In the genomic region with DNA sequence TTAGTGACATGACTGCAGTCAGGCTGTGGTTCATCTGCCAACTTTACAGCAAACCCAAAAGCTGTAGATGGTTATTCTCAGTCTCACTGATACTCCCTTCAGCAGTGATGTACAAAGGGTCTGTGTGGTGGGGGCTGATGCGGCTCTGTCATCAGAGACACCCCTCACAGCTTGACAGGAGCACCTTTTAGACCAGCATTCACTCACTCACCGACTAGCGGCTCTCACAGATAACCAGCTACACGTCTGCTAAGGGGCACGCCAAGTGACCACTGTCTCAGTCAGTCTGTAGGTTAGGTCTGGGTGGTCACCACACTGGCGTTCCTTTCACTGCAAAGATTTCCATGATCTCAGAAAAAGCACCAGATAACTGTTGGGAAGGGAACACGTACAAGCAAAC, we compare ENCODE assay signal across 14 mouse cellular contexts. TPM values are rescaled to one million over a fixed set of nuclear protein-coding genes. Genes with fewer than 3 reads are reported as not detected.
A peak's percentile ranks its signal among the peaks of the same experiment; 100 is the strongest.
DNase-seq lines count a peak whose midpoint lies in the region; ATAC-seq and TF ChIP-seq lines count a peak whose summit lies in the region.
"Had no signal": no experiment of that assay in that cellular context is flagged by ENCODE, and none has a peak within 500 bp of the region (broad histone marks: within the 10 kb centered on the region; RNA-seq: fewer than 3 reads in every experiment).

No protein-coding gene starts in this region.

- H3K4me3 ChIP-seq in heart, embryonic 11.5 days (ENCODE audit: low read depth, low read length), result no peak overlapping the region; the same call in 1 of the 2 replicates
- peak overlapping the region; percentile 69 for H3K4me3 ChIP-seq in forebrain, postnatal 0 days (ENCODE audit: low read depth, low read length)
- H3K4me3 ChIP-seq in midbrain, embryonic 12.5 days, result peak overlapping the region; percentile 13; the same call in 1 of the 2 replicates

- TF ChIP-seq CTCF in forebrain, postnatal 0 days (IDR thresholded peaks at IDR 0.05; ENCODE audit: low read depth), result no peak

- no peaks in the 10 kb centered on the region for H3K4me1 ChIP-seq in heart, embryonic 11.5 days (ENCODE audit: control insufficient read depth, insufficient read depth, low read length)
- no peaks in the 10 kb centered on the region for H3K4me1 ChIP-seq in forebrain, postnatal 0 days (ENCODE audit: insufficient read depth)
- peaks cover 21% of the 10 kb centered on the region for H3K4me1 ChIP-seq in midbrain, embryonic 12.5 days

- WGBS in heart, embryonic 11.5 days (ENCODE audit: insufficient replicate concordance), result 33% methylated on average over 7 of the region's 7 CpGs
- 74% methylated on average over 7 of the region's 7 CpGs for WGBS in forebrain, postnatal 0 days
- WGBS in midbrain, embryonic 12.5 days, result 74% methylated on average over 7 of the region's 7 CpGs

- peaks cover 52% of the 10 kb centered on the region for H3K27me3 ChIP-seq in heart, embryonic 11.5 days (ENCODE audit: control insufficient read depth, insufficient read depth, low read length)
- H3K27me3 ChIP-seq in forebrain, postnatal 0 days (ENCODE audit: insufficient read depth, low read length), result peaks cover 18% of the 10 kb centered on the region
- H3K27me3 ChIP-seq in midbrain, embryonic 12.5 days, result peaks cover 63% of the 10 kb centered on the region

- no peak for ATAC-seq in heart, embryonic 11.5 days (replicated peaks; ENCODE audit: insufficient number of reproducible peaks, low FRiP score, low TSS enrichment)
- ATAC-seq in forebrain, postnatal 0 days, result no peak
- ATAC-seq in midbrain, embryonic 12.5 days (ENCODE audit: low FRiP score, low read depth), result no peak
- ATAC-seq: CD4-positive, CD25-positive, alpha-beta regulatory T cell, adult 4 months; Patski had no signal

- DNase-seq in heart, postnatal 36 days, result no peak
- DNase-seq in cerebellum, postnatal 14 days, result peak; percentile 53 to 65
- no peak for DNase-seq in forebrain, postnatal 0 days
- no peak for DNase-seq in yolk sac, embryonic 10.5 days (ENCODE audit: low spot score)
- no peak for DNase-seq in layer of hippocampus, postnatal 10 days (ENCODE audit: low spot score in 2 of 2)
- no peak for DNase-seq in thymus, postnatal 14 days
- DNase-seq: adrenal gland, postnatal 14 days; kidney, adult 8-10 months; lung, postnatal 14 days; right cerebral cortex, postnatal 25 days had no signal

- H3K36me3 ChIP-seq in heart, embryonic 11.5 days (ENCODE audit: control insufficient read depth, insufficient read depth, low read length), result no peaks in the 10 kb centered on the region
- no peaks in the 10 kb centered on the region for H3K36me3 ChIP-seq in forebrain, postnatal 0 days (ENCODE audit: insufficient read depth)
- H3K36me3 ChIP-seq in midbrain, embryonic 12.5 days, result no peaks in the 10 kb centered on the region

- no peaks in the 10 kb centered on the region for H3K9me3 ChIP-seq in heart, embryonic 11.5 days (replicated peaks; ENCODE audit: control insufficient read depth, low read length)
- no peaks in the 10 kb centered on the region for H3K9me3 ChIP-seq in forebrain, postnatal 0 days (ENCODE audit: low read length)
- H3K9me3 ChIP-seq in midbrain, embryonic 12.5 days, result no peaks in the 10 kb centered on the region

- no peak overlapping the region for H3K9ac ChIP-seq in heart, embryonic 11.5 days (ENCODE audit: low read depth, low read length)
- no peak overlapping the region for H3K9ac ChIP-seq in forebrain, postnatal 0 days
- H3K9ac ChIP-seq in midbrain, embryonic 12.5 days (replicated peaks), result no peak overlapping the region

- no peak overlapping the region for H3K27ac ChIP-seq in heart, embryonic 11.5 days (ENCODE audit: low read depth, low read length)
- H3K27ac ChIP-seq in forebrain, postnatal 0 days (ENCODE audit: low read depth, low read length), result no peak overlapping the region
- no peak overlapping the region for H3K27ac ChIP-seq in midbrain, embryonic 12.5 days (replicated peaks)

- intact Hi-C loops in heart, postnatal 36 days (cut with DNase I), result no loop called here

- peak overlapping the region; percentile 9; the same call in 1 of the 2 replicates for H3K4me2 ChIP-seq in heart, embryonic 11.5 days
- peak overlapping the region; percentile 86; the same call in 1 of the 2 replicates for H3K4me2 ChIP-seq in forebrain, postnatal 0 days (ENCODE audit: low read depth)
- H3K4me2 ChIP-seq in midbrain, embryonic 12.5 days (replicated peaks), result peak overlapping the region; percentile 90

RNA-seq across cellular contexts. Expression of gene Reln, which starts 2.0 kb away (rescaled TPM):
- 6.4 and 6.5 TPM in 2 replicates for polyA plus RNA-seq in heart, embryonic 11.5 days (2014; fragmentation: Nextera tagmentation; extraction: Ambion mirVana)
- total RNA-seq in heart, postnatal 36 days (2021), result 1 to 10 TPM; 3.0 to 4.2 TPM
- total RNA-seq in forebrain, postnatal 0 days (2014; rRNA removed), result 155 and 208 TPM in 2 replicates
- polyA plus RNA-seq in forebrain, postnatal 0 days (2015; fragmentation: Nextera tagmentation; extraction: Ambion mirVana), result 35.6 and 40.5 TPM in 2 replicates
- 17.8 and 20.9 TPM in 2 replicates for polyA plus RNA-seq in midbrain, embryonic 12.5 days (2016; fragmentation: Nextera tagmentation; extraction: Ambion mirVana)
- total RNA-seq in layer of hippocampus, postnatal 10 days (2021), result 100 to 1,000 TPM; 112 to 124 TPM
- polyA plus RNA-seq: Patski had no signal

Comparison
In these comparisons a context has a peak if more than half of its experiments do, and no peak if none do; other contexts are left out.
1. H3K4me2 ChIP-seq: peak in every context shown above with its lines; median percentile 90 in midbrain, embryonic 12.5 days; 86 in forebrain, postnatal 0 days; 9 in heart, embryonic 11.5 days.
2. DNase-seq: peak in cerebellum, postnatal 14 days (2 of 2); none in heart, postnatal 36 days (0 of 2), forebrain, postnatal 0 days (single experiment), yolk sac, embryonic 10.5 days (single experiment), layer of hippocampus, postnatal 10 days (0 of 2) and thymus, postnatal 14 days (single experiment).
3. RNA of gene Reln, which starts 2.0 kb away (total RNA-seq): 155 to 208 TPM in forebrain, postnatal 0 days and 112 to 124 TPM in layer of hippocampus, postnatal 10 days; 3.0 to 4.2 TPM in heart, postnatal 36 days; every median in the first group is over 10 times any median in the second.